Mouse (Mus musculus): ENCODE results near the gene Alg11. TPM values are rescaled to one million over a fixed set of nuclear protein-coding genes. Genes with fewer than 3 reads are reported as not detected.
A peak's percentile ranks its signal among the peaks of the same experiment; 100 is the strongest.

Alg11 gene
- total and polyA plus RNA-seq, 3 experiments, result 10.9 to 14.3 (median 13.7) TPM

GRCm38 (mm10) chr8:22042515-22042914, 18.0 kb upstream of the Alg11 start:
- H3K4me3 ChIP-seq (replicated peaks in 1 of 3; ENCODE audit: low read depth in 2 of 3, low read length in 2 of 3, poor library complexity in 1 of 3), result no peak overlapping the region
- dilution Hi-C loops (cut with MboI; ENCODE audit: extremely low pct_ligation_motif_present, extremely low pct_unique_long_range_greater_than_20kb, low sequenced_read_pairs) (no loop called here), in situ Hi-C loops (cut with MboI; ENCODE audit: low pct_ligation_motif_present, low pct_unique_long_range_greater_than_20kb, low sequenced_read_pairs) (no loop called here)
- no peaks in the 10 kb centered on the region for H3K36me3 ChIP-seq (replicated peaks in 1 of 2; ENCODE audit: control insufficient read depth in 1 of 2, insufficient read depth in 1 of 2, low read length in 1 of 2)
- peaks cover 38% of the 10 kb centered on the region for H3K27me3 ChIP-seq (replicated peaks)
- H3K4me1 ChIP-seq (ENCODE audit: control insufficient read depth in 1 of 2, insufficient read depth in 2 of 2), result peaks cover 0 to 4% of the 10 kb centered on the region in 2 experiments; a peak in 2 of 4 replicates
- no peak for TF ChIP-seq TBP (conservative IDR thresholded peaks at IDR 0.05; ENCODE audit: low read depth, low read length)
- no peaks in the 10 kb centered on the region for H3K9me3 ChIP-seq (replicated peaks; ENCODE audit: low read length)
- no peak overlapping the region for H3K27ac ChIP-seq (ENCODE audit: insufficient read depth, low read depth)
- H3K9ac ChIP-seq (ENCODE audit: insufficient read depth, low read depth), result no peak overlapping the region
- DNase-seq (ENCODE audit: extremely low read depth), result no peak
- H3K4me2 ChIP-seq (ENCODE audit: insufficient read depth, low read depth, poor library complexity, severe bottlenecking), result no peak overlapping the region
- H3K79me2 ChIP-seq (replicated peaks; ENCODE audit: control insufficient read depth, extremely low read depth, insufficient read depth, poor library complexity, severe bottlenecking), result no peaks in the 10 kb centered on the region

DNA sequence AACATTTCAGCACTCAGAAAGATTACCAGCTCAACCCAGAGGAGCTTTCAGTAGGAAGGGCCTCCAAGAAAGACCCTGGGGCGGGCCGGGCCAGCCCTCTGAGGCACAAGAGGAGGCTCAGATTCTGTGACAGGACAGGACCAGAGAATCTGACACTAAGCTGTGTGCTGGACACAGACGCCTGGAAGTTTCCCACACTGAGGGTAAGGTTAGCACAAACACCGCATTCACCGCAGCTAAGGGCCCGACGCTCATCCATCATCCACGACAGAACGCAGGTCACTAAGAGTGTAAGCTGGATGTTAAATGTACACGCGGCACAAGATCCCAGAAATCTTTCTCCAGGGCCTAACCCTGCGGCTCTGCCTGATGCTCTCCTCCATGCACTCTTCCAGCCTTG, 16.8 kb upstream of the Alg11 start:
- H3K36me3 ChIP-seq (replicated peaks in 1 of 2; ENCODE audit: control insufficient read depth in 1 of 2, insufficient read depth in 1 of 2, low read length in 1 of 2), result no peaks in the 10 kb centered on the region
- H3K9me3 ChIP-seq (replicated peaks; ENCODE audit: low read length), result no peaks in the 10 kb centered on the region
- dilution Hi-C loops (cut with MboI; ENCODE audit: extremely low pct_ligation_motif_present, extremely low pct_unique_long_range_greater_than_20kb, low sequenced_read_pairs) (no loop called here), in situ Hi-C loops (cut with MboI; ENCODE audit: low pct_ligation_motif_present, low pct_unique_long_range_greater_than_20kb, low sequenced_read_pairs) (no loop called here)
- no peaks in the 10 kb centered on the region for H3K79me2 ChIP-seq (replicated peaks; ENCODE audit: control insufficient read depth, extremely low read depth, insufficient read depth, poor library complexity, severe bottlenecking)
- peaks cover 0 to 4% of the 10 kb centered on the region in 2 experiments; a peak in 2 of 4 replicates for H3K4me1 ChIP-seq (ENCODE audit: control insufficient read depth in 1 of 2, insufficient read depth in 2 of 2)
- peaks cover 34% of the 10 kb centered on the region for H3K27me3 ChIP-seq (replicated peaks)
- no peak overlapping the region for H3K9ac ChIP-seq (ENCODE audit: insufficient read depth, low read depth)
- TF ChIP-seq MAX (IDR thresholded peaks at IDR 0.05; ENCODE audit: low read length) (no peak), CHD2 (IDR thresholded peaks at IDR 0.05; ENCODE audit: low read length) (no peak), ZKSCAN1 (IDR thresholded peaks at IDR 0.05; ENCODE audit: borderline replicate concordance, low read depth, low read length) (no peak), IRF4 (IDR thresholded peaks at IDR 0.05; ENCODE audit: low read depth, low read length) (no peak), GABPA (IDR thresholded peaks at IDR 0.05; ENCODE audit: insufficient replicate concordance, low read depth, low read length) (no peak)
- DNase-seq (ENCODE audit: extremely low read depth), result no peak
- H3K27ac ChIP-seq (ENCODE audit: insufficient read depth, low read depth), result no peak overlapping the region
- no peak overlapping the region for H3K4me3 ChIP-seq (replicated peaks in 1 of 3; ENCODE audit: low read depth in 2 of 3, low read length in 2 of 3, poor library complexity in 1 of 3)
- H3K4me2 ChIP-seq (ENCODE audit: insufficient read depth, low read depth, poor library complexity, severe bottlenecking), result no peak overlapping the region

GRCm38 (mm10) chr8:22047699-22048464, 12.6 kb upstream of the Alg11 start:
- H3K4me1 ChIP-seq (ENCODE audit: control insufficient read depth in 1 of 2, insufficient read depth in 2 of 2), result no peaks in the 10 kb centered on the region
- TF ChIP-seq SMC3 (IDR thresholded peaks at IDR 0.05; ENCODE audit: low read depth, low read length) (peak; percentile 74), RAD21 (IDR thresholded peaks at IDR 0.05; ENCODE audit: low read depth, low read length) (peak; percentile 68), ZNF384 (IDR thresholded peaks at IDR 0.05; ENCODE audit: low read depth, low read length) (no peak), CTCF (conservative IDR thresholded peaks at IDR 0.05 in 1 of 2, IDR thresholded peaks at IDR 0.05 in 1 of 2; ENCODE audit: low read depth in 2 of 2, low read length in 2 of 2) (peak; percentile 47 to 83)
- dilution Hi-C loops (cut with MboI; ENCODE audit: extremely low pct_ligation_motif_present, extremely low pct_unique_long_range_greater_than_20kb, low sequenced_read_pairs), result no loop called here
- H3K9me3 ChIP-seq (replicated peaks; ENCODE audit: low read length), result no peaks in the 10 kb centered on the region
- DNase-seq (ENCODE audit: extremely low read depth), result peak; percentile 55
- H3K27ac ChIP-seq (ENCODE audit: insufficient read depth, low read depth), result no peak overlapping the region
- no peak overlapping the region for H3K9ac ChIP-seq (ENCODE audit: insufficient read depth, low read depth)
- no peak overlapping the region for H3K4me3 ChIP-seq (replicated peaks in 1 of 3; ENCODE audit: low read depth in 2 of 3, low read length in 2 of 3, poor library complexity in 1 of 3)
- no peaks in the 10 kb centered on the region for H3K36me3 ChIP-seq (replicated peaks in 1 of 2; ENCODE audit: control insufficient read depth in 1 of 2, insufficient read depth in 1 of 2, low read length in 1 of 2)
- no peak overlapping the region for H3K4me2 ChIP-seq (ENCODE audit: insufficient read depth, low read depth, poor library complexity, severe bottlenecking)
- H3K79me2 ChIP-seq (replicated peaks; ENCODE audit: control insufficient read depth, extremely low read depth, insufficient read depth, poor library complexity, severe bottlenecking), result no peaks in the 10 kb centered on the region
- H3K27me3 ChIP-seq (replicated peaks), result peaks cover 39% of the 10 kb centered on the region
- in situ Hi-C loops (cut with MboI; ENCODE audit: low pct_ligation_motif_present, low pct_unique_long_range_greater_than_20kb, low sequenced_read_pairs), result no loop called here
